In genomic region chr3:152165351-152166098, GRCm38 (mm10) we compare ENCODE assay signal across 8 mouse cellular contexts. TPM values are rescaled to one million over a fixed set of nuclear protein-coding genes. Genes with fewer than 3 reads are reported as not detected.
DNase-seq lines count a peak whose midpoint lies in the region; ATAC-seq lines count a peak whose summit lies in the region.

No protein-coding gene starts in this region.

- H3K4me3 ChIP-seq in embryonic facial prominence, embryonic 12.5 days, result peak overlapping the region; percentile 52

- ATAC-seq in embryonic facial prominence, embryonic 12.5 days (ENCODE audit: insufficient number of reproducible peaks, insufficient read depth, low FRiP score, low TSS enrichment), result peak; percentile 41; the same call in 1 of the 2 replicates

- no peaks in the 10 kb centered on the region for H3K36me3 ChIP-seq in embryonic facial prominence, embryonic 12.5 days

- WGBS in embryonic facial prominence, embryonic 12.5 days, result under 1% methylated on average over 53 of the region's 53 CpGs

- peak overlapping the region; percentile 60 for H3K9ac ChIP-seq in embryonic facial prominence, embryonic 12.5 days

- peaks cover 18% of the 10 kb centered on the region for H3K4me1 ChIP-seq in embryonic facial prominence, embryonic 12.5 days

- no peaks in the 10 kb centered on the region for H3K9me3 ChIP-seq in embryonic facial prominence, embryonic 12.5 days

- H3K4me2 ChIP-seq in embryonic facial prominence, embryonic 12.5 days (replicated peaks), result peak overlapping the region; percentile 99

- DNase-seq in CD4-positive helper T cell, adult 2 months (ENCODE audit: low read depth, low spot score), result peak; percentile 12
- DNase-seq in adrenal gland, postnatal 14 days, result peak; percentile 69
- DNase-seq in heart, postnatal 10 days, result peak; percentile 68
- peak; percentile 80 to 92 for DNase-seq in kidney, postnatal 25 days
- peak; percentile 60 for DNase-seq in lung, postnatal 14 days
- DNase-seq in right cerebral cortex, postnatal 10 days (ENCODE audit: low spot score in 2 of 2), result peak; percentile 67 to 68
- DNase-seq in natural killer cell, adult 2 months (ENCODE audit: low spot score in 2 of 2), result no peak

- intact Hi-C loops in heart, postnatal 10 days (cut with DNase I), result no loop called here

- H3K27ac ChIP-seq in embryonic facial prominence, embryonic 12.5 days, result no peak overlapping the region

- H3K27me3 ChIP-seq in embryonic facial prominence, embryonic 12.5 days, result peaks cover 10% of the 10 kb centered on the region

RNA-seq across cellular contexts. Expression of gene Gipc2, which starts 0.5 kb away (rescaled TPM):
- 0.96 and 2.8 TPM in 2 replicates for total RNA-seq in adrenal gland, postnatal 14 days (2021)
- polyA plus RNA-seq in embryonic facial prominence, embryonic 12.5 days (2016; fragmentation: Nextera tagmentation; extraction: Ambion mirVana), result 2.4 and 3.5 TPM in 2 replicates
- total RNA-seq in heart, postnatal 10 days (2021), result 1 to 10 TPM; 3.8 to 5.4 TPM

RNA-seq across cellular contexts. Expression of gene Dnajb4, which starts 44.6 kb away (rescaled TPM):
- 38.6 and 45.2 TPM in 2 replicates for total RNA-seq in adrenal gland, postnatal 14 days (2021)
- 29.4 and 33.0 TPM in 2 replicates for polyA plus RNA-seq in embryonic facial prominence, embryonic 12.5 days (2016; fragmentation: Nextera tagmentation; extraction: Ambion mirVana)
- total RNA-seq in heart, postnatal 10 days (2021), result 10 to 100 TPM; 70.3 to 70.6 TPM

RNA-seq across cellular contexts. Expression of gene Fubp1, which starts 44.7 kb away (rescaled TPM):
- total RNA-seq in adrenal gland, postnatal 14 days (2021), result 149 and 160 TPM in 2 replicates
- polyA plus RNA-seq in embryonic facial prominence, embryonic 12.5 days (2016; fragmentation: Nextera tagmentation; extraction: Ambion mirVana), result 367 and 370 TPM in 2 replicates
- 10 to 100 TPM; 82.2 to 90.6 TPM for total RNA-seq in heart, postnatal 10 days (2021)

Comparison
In these comparisons a context has a peak if more than half of its experiments do, and no peak if none do; other contexts are left out.
1. DNase-seq: peak in CD4-positive helper T cell, adult 2 months (single experiment), adrenal gland, postnatal 14 days (single experiment), heart, postnatal 10 days (2 of 2), kidney, postnatal 25 days (2 of 2), lung, postnatal 14 days (single experiment) and right cerebral cortex, postnatal 10 days (2 of 2); none in natural killer cell, adult 2 months (0 of 2).